Mouse (Mus musculus) forebrain, embryonic 16.5 days (tissue): ENCODE results near the gene Narfl. TPM values are rescaled to one million over a fixed set of nuclear protein-coding genes. Genes with fewer than 3 reads are reported as not detected.

Source experiments
- ATAC-seq: fragments of 200-750 bp; cut with Nextera tagmentation; 2 replicates; pipeline ENCODE4 v1.8.0; 2017; ENCODE audit warnings: mild to moderate bottlenecking, moderate library complexity
- H3K27ac ChIP-seq: fragments of 300-500 bp; sonication (generic); 2 replicates; pipeline ENCODE4 v1.5.1; 2014; ENCODE audit warnings: low read length, control low read depth
- H3K27me3 ChIP-seq: fragments of 300-500 bp; sonication (generic); replicated peaks from 2 replicates; pipeline ENCODE4 v1.6.1; 2014; ENCODE audit warnings: low read length; ENCODE audit not compliant: control insufficient read depth, insufficient read depth
- H3K36me3 ChIP-seq: fragments of 300-500 bp; sonication (generic); 2 replicates; pipeline ENCODE4 v1.6.1; 2014; ENCODE audit not compliant: control insufficient read depth, insufficient read depth
- H3K4me1 ChIP-seq: fragments of 300-500 bp; sonication (generic); replicated peaks from 2 replicates; pipeline ENCODE4 v1.6.1; 2014; ENCODE audit warnings: low read length; ENCODE audit not compliant: control insufficient read depth, insufficient read depth
- H3K4me2 ChIP-seq: fragments of 300-500 bp; sonication (generic); 2 replicates; pipeline ENCODE4 v1.6.1; 2014; ENCODE audit warnings: mild to moderate bottlenecking, low read length, control low read depth
- H3K4me3 ChIP-seq: fragments of 300-500 bp; sonication (generic); replicated peaks from 2 replicates; pipeline ENCODE4 v1.5.1; 2014; ENCODE audit warnings: mild to moderate bottlenecking, low read length, control low read depth
- H3K9ac ChIP-seq: fragments of 300-500 bp; sonication (generic); replicated peaks from 2 replicates; pipeline ENCODE4 v1.6.1; 2014; ENCODE audit warnings: low read depth, low read length, control low read depth
- H3K9me3 ChIP-seq: fragments of 300-500 bp; sonication (generic); 2 replicates; pipeline ENCODE4 v1.6.1; 2016; ENCODE audit warnings: low read length; ENCODE audit not compliant: control insufficient read depth
- WGBS: fragments of 180-500 bp; shearing (Covaris S2); extraction: QIAGEN DNeasy Blood & Tissue Kit; methylation state at CpG from one replicate; pipeline ENCODE4 v1.1.7; 2014; 5-methylcytosine and 5-hydroxymethylcytosine counted together
- polyA plus RNA-seq: library from polyadenylated mRNA; unstranded; fragments of >200 nt; fragmentation: Nextera tagmentation; extraction: Ambion mirVana; gene quantifications from 2 replicates; pipeline ENCODE4 v1.2.1, GENCODE M21; 2015

Narfl gene
- polyA plus RNA-seq, 1 experiment from 2014 or later, result 34.9 TPM

- Histone ChIP-seq H3K27ac (peak within 1 kb of the TSS; percentile 95), H3K36me3 (no peaks in the 10 kb centered on the region), H3K4me2 (peak within 1 kb of the TSS; percentile 73), H3K9me3 (no peaks in the 10 kb centered on the region), H3K4me3 (peak within 1 kb of the TSS; percentile 80), H3K4me1 (peaks cover 49% of the 10 kb centered on the region), H3K27me3 (no peaks in the 10 kb centered on the region; the same call in 1 of the 2 replicates), H3K9ac (peak within 1 kb of the TSS; percentile 87)
- WGBS, result 0% methylated on average over 14 of the region's 14 CpGs
- ATAC-seq, result peak; percentile 60
Observed at GRCm38 (mm10) chr17:25792615-25793014, 19.0 kb downstream of the Narfl start, which contains the start of gene Fam173a. Fam173a (minus strand) TSS chr17:25792901.

GRCm38 (mm10) chr17:25794197-25794596, 20.6 kb downstream of the Narfl start:
- ATAC-seq, result no peak
- no peak overlapping the region for H3K4me3 ChIP-seq
- no peaks in the 10 kb centered on the region for H3K9me3 ChIP-seq
- no peaks in the 10 kb centered on the region for H3K36me3 ChIP-seq
- H3K4me2 ChIP-seq, result no peak overlapping the region; the same call in 1 of the 2 replicates
- WGBS, result 9% methylated on average over 13 of the region's 13 CpGs
- H3K27ac ChIP-seq, result no peak overlapping the region
- H3K27me3 ChIP-seq, result no peaks in the 10 kb centered on the region; the same call in 1 of the 2 replicates
- no peak overlapping the region for H3K9ac ChIP-seq
- peaks cover 49% of the 10 kb centered on the region for H3K4me1 ChIP-seq

- Histone ChIP-seq H3K4me1 (peaks cover 49% of the 10 kb centered on the region), H3K9me3 (no peaks in the 10 kb centered on the region), H3K4me3 (no peak overlapping the region), H3K4me2 (peak overlapping the region; percentile 74), H3K27me3 (no peaks in the 10 kb centered on the region; the same call in 1 of the 2 replicates), H3K27ac (peak overlapping the region; percentile 19; the same call in 1 of the 2 replicates), H3K9ac (no peak overlapping the region), H3K36me3 (no peaks in the 10 kb centered on the region)
- no peak for ATAC-seq
- 46% methylated on average over 17 of the region's 17 CpGs for WGBS
Observed at GRCm38 (mm10) chr17:25794998-25795397, 21.4 kb downstream of the Narfl start.

GRCm38 (mm10) chr17:25795609-25796092, 22.1 kb downstream of the Narfl start, which contains the start of gene AC134908.4:
AC134908.4 (minus strand) TSS chr17:25795659.
- Histone ChIP-seq H3K4me1 (peaks cover 46% of the 10 kb centered on the region), H3K27me3 (no peaks in the 10 kb centered on the region; the same call in 1 of the 2 replicates), H3K36me3 (no peaks in the 10 kb centered on the region), H3K9me3 (no peaks in the 10 kb centered on the region), H3K9ac (peak within 1 kb of the TSS; percentile 59), H3K27ac (peak within 1 kb of the TSS; percentile 19; the same call in 1 of the 2 replicates), H3K4me3 (peak within 1 kb of the TSS; percentile 55), H3K4me2 (peak within 1 kb of the TSS; percentile 74)
- WGBS, result 13% methylated on average over 6 of the region's 6 CpGs
- ATAC-seq, result no peak

- Histone ChIP-seq H3K36me3 (no peaks in the 10 kb centered on the region), H3K9me3 (no peaks in the 10 kb centered on the region), H3K4me1 (peaks cover 39% of the 10 kb centered on the region), H3K27me3 (no peaks in the 10 kb centered on the region; the same call in 1 of the 2 replicates), H3K4me2 (peak overlapping the region; percentile 74), H3K9ac (peak overlapping the region; percentile 59), H3K27ac (no peak overlapping the region), H3K4me3 (peak overlapping the region; percentile 55)
- ATAC-seq, result no peak
- WGBS, result under 1% methylated on average over 37 of the region's 37 CpGs
Observed at GRCm38 (mm10) chr17:25796211-25796771, 22.7 kb downstream of the Narfl start.

- H3K9me3 ChIP-seq, result no peaks in the 10 kb centered on the region
- H3K9ac ChIP-seq, result peak within 1 kb of the TSS; percentile 59
- peaks cover 35% of the 10 kb centered on the region for H3K4me1 ChIP-seq
- H3K27me3 ChIP-seq, result no peaks in the 10 kb centered on the region; the same call in 1 of the 2 replicates
- no peak within 1 kb of the TSS for H3K27ac ChIP-seq
- H3K4me3 ChIP-seq, result peak within 1 kb of the TSS; percentile 55
- H3K4me2 ChIP-seq, result peak within 1 kb of the TSS; percentile 74
- H3K36me3 ChIP-seq, result no peaks in the 10 kb centered on the region
- ATAC-seq, result peak; percentile 56
- under 1% methylated on average over 35 of the region's 35 CpGs for WGBS
Observed at GRCm38 (mm10) chr17:25796951-25797369, 23.4 kb downstream of the Narfl start, which contains the start of gene Metrn. Metrn (minus strand) TSS chr17:25797136.

- Histone ChIP-seq H3K27me3 (no peaks in the 10 kb centered on the region; the same call in 1 of the 2 replicates), H3K9ac (no peak overlapping the region), H3K4me2 (no peak overlapping the region), H3K27ac (no peak overlapping the region), H3K36me3 (no peaks in the 10 kb centered on the region), H3K4me1 (peaks cover 25% of the 10 kb centered on the region), H3K4me3 (no peak overlapping the region), H3K9me3 (no peaks in the 10 kb centered on the region)
- ATAC-seq, result peak; percentile 19; the same call in 1 of the 2 replicates
- WGBS, result 7% methylated on average over 6 of the region's 6 CpGs
Observed at GRCm38 (mm10) chr17:25801029-25801428, 27.5 kb downstream of the Narfl start.

GRCm38 (mm10) chr17:25802825-25803517, 29.4 kb downstream of the Narfl start:
- Histone ChIP-seq H3K9me3 (no peaks in the 10 kb centered on the region), H3K36me3 (no peaks in the 10 kb centered on the region), H3K9ac (peak overlapping the region; percentile 40), H3K4me3 (no peak overlapping the region), H3K27me3 (no peaks in the 10 kb centered on the region), H3K4me1 (peaks cover 14% of the 10 kb centered on the region), H3K4me2 (peak overlapping the region; percentile 24), H3K27ac (peak overlapping the region; percentile 65)
- WGBS, result 8% methylated on average over 10 of the region's 10 CpGs
- peak; percentile 88 for ATAC-seq

GRCm38 (mm10) chr17:25806507-25806906, 32.9 kb downstream of the Narfl start:
- H3K36me3 ChIP-seq, result no peaks in the 10 kb centered on the region
- H3K27ac ChIP-seq, result no peak overlapping the region
- no peak overlapping the region for H3K4me3 ChIP-seq
- ATAC-seq, result no peak
- 77% methylated on average over 4 of the region's 4 CpGs for WGBS
- no peaks in the 10 kb centered on the region for H3K27me3 ChIP-seq
- H3K9ac ChIP-seq, result no peak overlapping the region
- no peak overlapping the region for H3K4me2 ChIP-seq
- H3K9me3 ChIP-seq, result no peaks in the 10 kb centered on the region
- peaks cover 34% of the 10 kb centered on the region for H3K4me1 ChIP-seq
